Mouse (Mus musculus): ENCODE results near the gene Stat2. TPM values are rescaled to one million over a fixed set of nuclear protein-coding genes. Genes with fewer than 3 reads are reported as not detected.

The Stat2 gene
- polyA plus RNA-seq, 1 experiment from 2014 or later, result 15.1 TPM

- WGBS, result 81% methylated on average over 3 of the region's 3 CpGs
Observed at GRCm38 (mm10) chr10:128336195-128336594, 65.8 kb downstream of the Stat2 start.

DNA sequence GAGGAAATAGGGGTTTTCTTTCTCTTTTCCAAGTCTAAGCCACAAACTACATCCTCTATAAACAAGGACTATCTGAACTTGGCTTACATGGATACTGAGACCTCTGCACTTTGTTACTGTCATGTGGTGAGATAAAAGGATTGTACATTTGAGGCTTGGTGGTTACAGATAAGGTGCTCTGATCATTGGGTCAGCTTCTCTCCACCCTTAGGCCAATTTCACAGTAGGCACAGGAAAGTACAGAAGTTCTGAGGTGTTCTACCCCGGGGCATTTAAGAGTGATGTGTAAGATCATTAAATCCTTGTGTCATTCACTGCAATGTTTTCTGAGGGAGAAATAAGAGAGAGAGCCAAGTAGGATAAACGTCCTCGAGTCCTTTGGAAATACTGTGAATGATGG lies 66.2 kb downstream of the Stat2 start:
- H3K27ac ChIP-seq, result peak overlapping the region; percentile 97
- H3K9me3 ChIP-seq, result no peaks in the 10 kb centered on the region
- peak overlapping the region; percentile 98; the same call in 1 of the 2 replicates for H3K4me3 ChIP-seq (replicated peaks)
- peak overlapping the region; percentile 79 for H3K4me2 ChIP-seq (replicated peaks)
- H3K4me1 ChIP-seq (replicated peaks), result peaks cover 21% of the 10 kb centered on the region
- 71% methylated on average over 3 of the region's 3 CpGs for WGBS
- no peaks in the 10 kb centered on the region for H3K27me3 ChIP-seq (replicated peaks)
- no peak overlapping the region; the same call in 1 of the 2 replicates for H3K9ac ChIP-seq
- no peak for ATAC-seq
- H3K36me3 ChIP-seq, result no peaks in the 10 kb centered on the region

More at GRCm38 (mm10) chr10:128336195-128336594, 65.8 kb downstream of the Stat2 start:
- Histone ChIP-seq H3K4me3 (replicated peaks) (no peak overlapping the region), H3K9ac (no peak overlapping the region), H3K27ac (peak overlapping the region; percentile 54), H3K4me2 (replicated peaks) (no peak overlapping the region), H3K27me3 (replicated peaks) (no peaks in the 10 kb centered on the region), H3K36me3 (no peaks in the 10 kb centered on the region), H3K4me1 (replicated peaks) (peaks cover 21% of the 10 kb centered on the region), H3K9me3 (no peaks in the 10 kb centered on the region)
- no peak for ATAC-seq

DNA sequence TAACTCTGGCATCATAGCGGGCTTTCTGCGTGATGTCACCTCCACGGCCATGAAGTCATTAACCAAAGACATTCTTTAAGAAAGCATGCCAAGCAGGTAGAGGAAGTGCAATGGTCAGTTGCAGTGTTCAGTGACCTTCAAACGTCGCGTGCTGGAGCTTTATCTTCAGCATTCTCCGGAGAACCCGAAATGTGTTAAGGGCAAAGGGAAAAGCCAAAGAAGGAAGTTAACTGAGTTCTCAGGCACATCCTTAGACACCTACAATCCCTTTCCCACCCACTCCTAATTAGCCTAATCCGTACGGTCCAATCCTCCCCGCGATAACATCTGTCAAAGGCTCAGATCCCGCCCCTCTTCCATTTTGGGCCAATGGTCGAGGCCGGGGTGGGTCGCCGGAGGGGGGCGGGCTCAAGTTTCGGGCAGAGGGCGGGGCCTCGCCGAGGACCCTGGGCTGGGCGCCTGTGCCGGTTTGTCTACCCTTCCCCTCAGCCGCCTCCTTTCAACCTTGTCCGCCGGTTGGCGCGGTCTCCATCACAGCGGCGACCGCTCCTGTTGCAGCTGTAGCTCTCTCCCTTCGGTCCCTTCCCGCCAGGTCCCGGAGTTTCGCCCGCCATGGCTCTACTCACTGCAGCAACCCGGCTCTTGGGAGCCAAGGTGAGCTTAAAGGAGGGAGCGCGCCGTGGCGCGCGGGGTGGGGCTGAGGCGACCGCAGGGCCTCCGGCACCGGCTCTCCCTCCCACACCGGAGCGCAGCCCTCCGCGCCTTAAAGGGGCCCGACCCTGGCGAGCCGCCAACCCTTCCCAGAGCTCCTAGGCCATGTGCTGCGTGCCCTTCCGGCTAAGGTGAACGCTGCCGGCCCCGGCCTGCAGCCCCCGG lies 67.2 kb downstream of the Stat2 start, which contains the start of gene Cs:
TSS of gene Cs (plus strand) at position 429 of the 876 bp plus-strand sequence.
- no peaks in the 10 kb centered on the region for H3K27me3 ChIP-seq (replicated peaks)
- peak within 1 kb of the TSS; percentile 97 for H3K27ac ChIP-seq
- WGBS, result under 1% methylated on average over 61 of the region's 61 CpGs

GRCm38 (mm10) chr10:128338415-128338814 lies 68.1 kb downstream of the Stat2 start:
- Histone ChIP-seq H3K4me1 (replicated peaks) (peaks cover 21% of the 10 kb centered on the region), H3K4me2 (replicated peaks) (peak overlapping the region; percentile 79), H3K9ac (peak overlapping the region; percentile 93), H3K36me3 (no peaks in the 10 kb centered on the region), H3K27ac (peak overlapping the region; percentile 97), H3K27me3 (replicated peaks) (no peaks in the 10 kb centered on the region), H3K4me3 (replicated peaks) (peak overlapping the region; percentile 98), H3K9me3 (no peaks in the 10 kb centered on the region)
- 15% methylated on average over 5 of the region's 5 CpGs for WGBS
- peak; percentile 40 for ATAC-seq

More for the DNA sequence above, 67.2 kb downstream of the Stat2 start, which contains the start of gene Cs:
- Histone ChIP-seq H3K4me3 (replicated peaks) (peak within 1 kb of the TSS; percentile 98), H3K9me3 (no peaks in the 10 kb centered on the region), H3K9ac (peak within 1 kb of the TSS; percentile 93), H3K4me1 (replicated peaks) (peaks cover 21% of the 10 kb centered on the region), H3K36me3 (no peaks in the 10 kb centered on the region), H3K4me2 (replicated peaks) (peak within 1 kb of the TSS; percentile 79)
- peak; percentile 97 for ATAC-seq

GRCm38 (mm10) chr10:128338948-128339347 lies 68.6 kb downstream of the Stat2 start:
- H3K36me3 ChIP-seq, result no peaks in the 10 kb centered on the region
- peaks cover 21% of the 10 kb centered on the region for H3K4me1 ChIP-seq (replicated peaks)
- H3K9me3 ChIP-seq, result no peaks in the 10 kb centered on the region
- H3K27me3 ChIP-seq (replicated peaks), result no peaks in the 10 kb centered on the region
- 70% methylated on average over 2 of the region's 2 CpGs for WGBS
- H3K9ac ChIP-seq, result peak overlapping the region; percentile 93
- H3K4me3 ChIP-seq (replicated peaks), result peak overlapping the region; percentile 98
- no peak for ATAC-seq
- H3K4me2 ChIP-seq (replicated peaks), result peak overlapping the region; percentile 79
- H3K27ac ChIP-seq, result no peak overlapping the region

GRCm38 (mm10) chr10:128340257-128340656 lies 69.9 kb downstream of the Stat2 start:
- ATAC-seq, result no peak
- Histone ChIP-seq H3K9ac (no peak overlapping the region), H3K36me3 (no peaks in the 10 kb centered on the region), H3K27ac (no peak overlapping the region), H3K4me3 (replicated peaks) (no peak overlapping the region), H3K4me2 (replicated peaks) (no peak overlapping the region), H3K4me1 (replicated peaks) (peaks cover 26% of the 10 kb centered on the region), H3K9me3 (no peaks in the 10 kb centered on the region), H3K27me3 (replicated peaks) (no peaks in the 10 kb centered on the region)
- WGBS, result 78% methylated on average over 2 of the region's 2 CpGs

Other genes with a start within 250 kb of the Stat2 start
- 779 and 830 TPM in 2 replicates for gene Naca, start 235.0 kb upstream of the Stat2 start, polyA plus RNA-seq (2015; fragmentation: Nextera tagmentation; extraction: Ambion mirVana)
- gene Ptges3, start 211.6 kb upstream of the Stat2 start, polyA plus RNA-seq (2015; fragmentation: Nextera tagmentation; extraction: Ambion mirVana), result 482 and 586 TPM in 2 replicates
- 3,029 and 3,109 TPM in 2 replicates for gene Atp5b, start 187.3 kb upstream of the Stat2 start, polyA plus RNA-seq (2015; fragmentation: Nextera tagmentation; extraction: Ambion mirVana)
- 11.7 and 12.5 TPM in 2 replicates for gene Baz2a, start 179.0 kb upstream of the Stat2 start, polyA plus RNA-seq (2015; fragmentation: Nextera tagmentation; extraction: Ambion mirVana)
- 24.8 and 27.0 TPM in 2 replicates for gene Rbms2, start 90.3 kb upstream of the Stat2 start, polyA plus RNA-seq (2015; fragmentation: Nextera tagmentation; extraction: Ambion mirVana)
- gene Gls2, start 76.1 kb upstream of the Stat2 start, polyA plus RNA-seq (2015; fragmentation: Nextera tagmentation; extraction: Ambion mirVana), result 1.8 and 3.3 TPM in 2 replicates
- 34.8 and 35.9 TPM in 2 replicates for gene Spryd4, start 58.8 kb upstream of the Stat2 start, polyA plus RNA-seq (2015; fragmentation: Nextera tagmentation; extraction: Ambion mirVana)
- 0.19 TPM in 1 of 2 replicates, not detected in the other for gene Mip, start 44.7 kb upstream of the Stat2 start, polyA plus RNA-seq (2015; fragmentation: Nextera tagmentation; extraction: Ambion mirVana)
- 40.8 and 41.3 TPM in 2 replicates for gene Timeless, start 38.5 kb upstream of the Stat2 start, polyA plus RNA-seq (2015; fragmentation: Nextera tagmentation; extraction: Ambion mirVana)
- gene Apon, start 16.5 kb upstream of the Stat2 start, polyA plus RNA-seq (2015; fragmentation: Nextera tagmentation; extraction: Ambion mirVana), result 0.26 and 0.35 TPM in 2 replicates
- gene Apof, start 1.9 kb upstream of the Stat2 start, polyA plus RNA-seq (2015; fragmentation: Nextera tagmentation; extraction: Ambion mirVana), result 1.6 and 2.9 TPM in 2 replicates
- gene Il23a, start 28.2 kb downstream of the Stat2 start, polyA plus RNA-seq (2015; fragmentation: Nextera tagmentation; extraction: Ambion mirVana), result 0.21 and 0.31 TPM in 2 replicates
- 26.2 TPM in 2 replicates for gene Pan2, start 32.8 kb downstream of the Stat2 start, polyA plus RNA-seq (2015; fragmentation: Nextera tagmentation; extraction: Ambion mirVana)
- 303 and 328 TPM in 2 replicates for gene Cnpy2, start 51.9 kb downstream of the Stat2 start, polyA plus RNA-seq (2015; fragmentation: Nextera tagmentation; extraction: Ambion mirVana)
- gene Cs, start 67.2 kb downstream of the Stat2 start, polyA plus RNA-seq (2015; fragmentation: Nextera tagmentation; extraction: Ambion mirVana), result 269 and 282 TPM in 2 replicates
- 13.7 TPM in 2 replicates for gene Coq10a, start 98.4 kb downstream of the Stat2 start, polyA plus RNA-seq (2015; fragmentation: Nextera tagmentation; extraction: Ambion mirVana)
- gene Ankrd52, start 106.6 kb downstream of the Stat2 start, polyA plus RNA-seq (2015; fragmentation: Nextera tagmentation; extraction: Ambion mirVana), result 10.0 and 11.5 TPM in 2 replicates
- gene Slc39a5, start 130.7 kb downstream of the Stat2 start, polyA plus RNA-seq (2015; fragmentation: Nextera tagmentation; extraction: Ambion mirVana), result 114 and 141 TPM in 2 replicates
- gene Nabp2, start 140.9 kb downstream of the Stat2 start, polyA plus RNA-seq (2015; fragmentation: Nextera tagmentation; extraction: Ambion mirVana), result 87.9 and 97.1 TPM in 2 replicates
- gene Rnf41, start 141.1 kb downstream of the Stat2 start, polyA plus RNA-seq (2015; fragmentation: Nextera tagmentation; extraction: Ambion mirVana), result 36.6 and 37.5 TPM in 2 replicates
- 62.5 TPM in 2 replicates for gene Smarcc2, start 188.7 kb downstream of the Stat2 start, polyA plus RNA-seq (2015; fragmentation: Nextera tagmentation; extraction: Ambion mirVana)
- 1,676 and 1,825 TPM in 2 replicates for gene Myl6, start 223.6 kb downstream of the Stat2 start, polyA plus RNA-seq (2015; fragmentation: Nextera tagmentation; extraction: Ambion mirVana)
- 2.4 and 2.7 TPM in 2 replicates for gene Myl6b, start 228.1 kb downstream of the Stat2 start, polyA plus RNA-seq (2015; fragmentation: Nextera tagmentation; extraction: Ambion mirVana)

All from intestine, embryonic 15.5 days (tissue).